Mouse (Mus musculus) kidney, postnatal 0 days (tissue): ENCODE measurements at regions not wholly inside any gene's neighbourhood (a gene's known extent, or its start where the extent isn't known, plus 50 kb on each side); places are given as distances from the start of the nearest gene placed in this dataset. TPM values are rescaled to one million over a fixed set of nuclear protein-coding genes. Genes with fewer than 3 reads are reported as not detected.
"Not testable (repeated sequence)": the region's sequence is repeated elsewhere in the genome, so short reads cannot be mapped to it uniquely, and the experiment has no call there.

Experiments
- ATAC-seq: fragments of 200-750 bp; cut with Nextera tagmentation; replicated peaks from 2 replicates; pipeline ENCODE4 v1.8.0; 2017; ENCODE audit warnings: low read depth, moderate number of reproducible peaks, moderate TSS enrichment, moderate library complexity; ENCODE audit not compliant: low FRiP score
- DNase-seq: peaks from one replicate; pipeline ENCODE4 v3.0.0-alpha.2; 2016; ENCODE audit warnings: low spot score
- H3K27ac ChIP-seq: fragments of 300-500 bp; sonication (generic); 2 replicates; pipeline ENCODE4 v1.5.1; 2014; ENCODE audit warnings: mild to moderate bottlenecking
- H3K27me3 ChIP-seq: fragments of 300-500 bp; sonication (generic); 2 replicates; pipeline ENCODE4 v1.6.1; 2014; ENCODE audit warnings: low read length, mixed read lengths; ENCODE audit not compliant: insufficient read depth
- H3K36me3 ChIP-seq: fragments of 300-500 bp; sonication (generic); 2 replicates; pipeline ENCODE4 v1.6.1; 2014; ENCODE audit warnings: low read length, mixed read lengths; ENCODE audit not compliant: insufficient read depth
- H3K4me1 ChIP-seq: fragments of 300-500 bp; sonication (generic); replicated peaks from 2 replicates; pipeline ENCODE4 v1.6.1; 2014; ENCODE audit warnings: antibody characterized with exemption, low read length, mixed read lengths; ENCODE audit not compliant: insufficient read depth
- H3K4me2 ChIP-seq: fragments of 300-500 bp; sonication (generic); 2 replicates; pipeline ENCODE4 v1.6.1; 2014; ENCODE audit warnings: mild to moderate bottlenecking, low read length, moderate library complexity, mixed read lengths
- H3K4me3 ChIP-seq: fragments of 300-500 bp; sonication (generic); replicated peaks from 2 replicates; pipeline ENCODE4 v1.5.1; 2014; ENCODE audit warnings: low read depth, low read length
- H3K9ac ChIP-seq: fragments of 300-500 bp; sonication (generic); 2 replicates; pipeline ENCODE4 v1.6.1; 2014; ENCODE audit warnings: low read depth, low read length
- H3K9me3 ChIP-seq: fragments of 300-500 bp; sonication (generic); replicated peaks from 2 replicates; pipeline ENCODE4 v1.6.1; 2016; ENCODE audit warnings: low read length, inconsistent platforms, mixed read lengths
- CTCF ChIP-seq: IDR thresholded peaks from 2 replicates; pipeline ENCODE4 v1.5.1; 2016; ENCODE audit warnings: antibody characterized with exemption, low read depth, mild to moderate bottlenecking, moderate library complexity
- WGBS: fragments of 180-500 bp; shearing (Covaris S2); extraction: QIAGEN DNeasy Blood & Tissue Kit; methylation state at CpG from one replicate; pipeline ENCODE4 v1.1.7; 2014; 5-methylcytosine and 5-hydroxymethylcytosine counted together
- microRNA-seq: library from miRNA; unstranded; fragments of <30 nt; microRNA quantifications from one replicate; pipeline ENCODE4, GENCODE M21; 2016

DNA sequence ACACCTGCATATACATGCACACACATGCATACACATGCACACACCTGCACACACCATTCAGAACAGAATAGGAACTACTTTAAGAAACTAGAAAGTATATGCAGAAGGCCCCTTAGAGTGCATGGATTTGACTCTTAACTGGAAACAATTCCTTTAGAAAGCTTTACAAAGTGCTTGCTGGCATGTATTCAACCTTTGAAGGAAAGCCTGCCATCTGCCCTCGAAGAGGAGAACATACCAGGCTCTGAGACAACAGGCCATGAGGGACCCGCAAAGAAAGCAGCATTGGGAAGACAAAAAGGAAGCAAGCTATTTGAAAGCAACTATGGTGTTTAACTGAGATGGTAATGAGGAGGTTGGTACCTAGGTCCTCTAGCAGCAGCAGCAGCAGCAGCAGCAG, 74.0 kb upstream of the Spon1 start:
- ATAC-seq (no peak), DNase-seq (no peak)
- TF ChIP-seq CTCF: no peak
- Histone ChIP-seq H3K4me1 (no peaks in the 10 kb centered on the region), H3K27me3 (no peaks in the 10 kb centered on the region), H3K9me3 (no peaks in the 10 kb centered on the region), H3K36me3 (no peaks in the 10 kb centered on the region), H3K4me3 (no peak overlapping the region), H3K9ac (no peak overlapping the region), H3K27ac (no peak overlapping the region), H3K4me2 (no peak overlapping the region)
- WGBS: 66% methylated on average over 2 of the region's 2 CpGs

DNA sequence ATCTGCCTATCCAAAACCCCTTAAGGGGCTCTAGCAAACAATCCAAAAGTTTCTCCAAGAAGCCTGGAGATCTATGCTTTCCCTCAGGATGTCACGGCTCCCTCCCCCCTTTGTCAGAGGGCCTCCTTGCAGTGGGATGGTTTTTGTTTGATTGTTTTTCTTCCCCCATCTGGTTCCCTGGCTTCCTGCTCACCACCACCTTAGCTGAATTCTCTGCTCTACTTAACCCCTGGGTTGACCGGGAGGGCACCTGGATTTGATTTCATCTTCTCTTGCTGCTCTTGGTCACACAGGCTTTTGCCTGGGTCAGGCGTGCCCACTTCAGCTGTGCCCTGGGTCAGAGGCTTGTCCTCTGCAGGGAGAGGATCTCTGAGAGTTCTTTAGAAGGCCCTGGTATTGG, 72.3 kb upstream of the Spon1 start:
- Histone ChIP-seq H3K4me1 (no peaks in the 10 kb centered on the region), H3K4me3 (no peak overlapping the region), H3K9ac (no peak overlapping the region), H3K27ac (no peak overlapping the region), H3K36me3 (no peaks in the 10 kb centered on the region), H3K9me3 (no peaks in the 10 kb centered on the region), H3K4me2 (no peak overlapping the region), H3K27me3 (no peaks in the 10 kb centered on the region)
- ATAC-seq (no peak), DNase-seq (no peak)
- TF ChIP-seq CTCF: no peak
- WGBS: 23% methylated on average over 3 of the region's 3 CpGs

DNA sequence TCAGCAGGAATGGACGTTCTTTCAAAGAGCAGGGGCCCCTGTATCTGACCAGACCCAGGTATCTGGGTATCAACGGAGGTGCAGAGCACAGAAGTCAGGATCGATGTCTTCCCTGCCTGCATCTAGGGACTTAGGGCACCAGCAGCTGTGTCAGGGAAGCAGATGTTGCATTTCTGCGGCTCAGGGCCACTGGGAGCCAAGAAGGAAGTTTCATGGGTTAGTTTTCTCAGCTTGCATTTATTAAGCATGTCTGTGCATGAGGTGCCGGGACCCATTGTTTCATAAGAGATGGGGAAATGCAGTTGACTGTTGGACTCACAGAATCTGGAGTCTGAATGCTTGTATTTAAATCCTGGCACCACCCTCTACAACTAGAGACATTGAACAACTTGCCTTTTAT, 71.3 kb upstream of the Spon1 start:
- WGBS: 53% methylated on average over 5 of the region's 5 CpGs
- no peak overlapping the region for H3K4me3 ChIP-seq
- ATAC-seq (no peak), DNase-seq (no peak)
- no peak overlapping the region for H3K9ac ChIP-seq
- no peak for TF ChIP-seq CTCF
- no peak overlapping the region for H3K27ac ChIP-seq
- no peaks in the 10 kb centered on the region for H3K36me3 ChIP-seq
- H3K4me1 ChIP-seq: no peaks in the 10 kb centered on the region
- H3K4me2 ChIP-seq: no peak overlapping the region
- no peaks in the 10 kb centered on the region for H3K9me3 ChIP-seq
- no peaks in the 10 kb centered on the region for H3K27me3 ChIP-seq

DNA sequence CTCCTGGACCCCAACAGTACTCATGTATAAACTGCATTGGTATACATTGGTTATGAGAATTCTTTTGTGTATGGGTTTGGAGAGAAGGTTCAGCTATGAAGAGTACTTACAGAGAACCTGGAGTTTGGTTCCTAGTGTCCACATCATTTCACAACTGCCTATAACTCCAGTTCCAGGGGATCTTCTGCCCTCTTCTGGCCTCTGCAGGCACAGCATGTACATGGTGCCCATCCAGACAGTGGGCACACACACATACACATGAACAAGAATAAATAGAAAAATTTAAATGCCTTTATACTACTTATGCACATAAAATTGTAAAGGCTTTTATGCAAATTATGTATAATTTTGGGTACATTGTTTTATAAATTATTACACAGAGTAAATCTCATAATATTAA, 59.9 kb upstream of the Spon1 start:
- Histone ChIP-seq H3K9me3 (no peaks in the 10 kb centered on the region), H3K4me2 (no peak overlapping the region), H3K27ac (no peak overlapping the region), H3K4me3 (no peak overlapping the region), H3K36me3 (no peaks in the 10 kb centered on the region), H3K27me3 (no peaks in the 10 kb centered on the region), H3K9ac (no peak overlapping the region), H3K4me1 (no peaks in the 10 kb centered on the region)
- DNase-seq (no peak), ATAC-seq (no peak)
- TF ChIP-seq CTCF: peak; percentile 22; the same call in 1 of the 2 replicates

DNA sequence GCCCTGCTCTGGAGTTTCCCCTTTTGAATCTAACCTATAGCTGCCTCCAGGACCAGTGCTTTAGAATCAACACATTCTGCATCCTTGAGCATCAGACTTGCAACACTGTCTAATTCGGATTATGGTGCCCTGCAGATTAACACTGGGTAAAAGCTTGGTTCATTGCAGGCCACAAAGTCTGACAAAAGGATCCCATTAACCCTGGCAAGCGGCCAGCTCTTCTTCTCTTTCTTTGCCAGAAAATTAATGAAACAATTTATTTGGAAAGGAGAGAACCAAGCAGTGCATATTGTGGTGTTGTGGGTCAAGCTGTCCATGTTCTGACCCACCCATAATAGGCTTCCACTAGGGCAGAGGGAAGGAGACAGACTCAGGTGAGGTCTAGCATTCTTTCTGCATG, 58.2 kb upstream of the Spon1 start:
- Histone ChIP-seq H3K4me1 (no peaks in the 10 kb centered on the region), H3K9me3 (no peaks in the 10 kb centered on the region), H3K9ac (no peak overlapping the region), H3K27me3 (no peaks in the 10 kb centered on the region), H3K4me3 (no peak overlapping the region), H3K27ac (no peak overlapping the region), H3K4me2 (no peak overlapping the region), H3K36me3 (no peaks in the 10 kb centered on the region)
- TF ChIP-seq CTCF: no peak
- DNase-seq (no peak), ATAC-seq (no peak)
- WGBS: 77% methylated on average over 2 of the region's 2 CpGs

DNA sequence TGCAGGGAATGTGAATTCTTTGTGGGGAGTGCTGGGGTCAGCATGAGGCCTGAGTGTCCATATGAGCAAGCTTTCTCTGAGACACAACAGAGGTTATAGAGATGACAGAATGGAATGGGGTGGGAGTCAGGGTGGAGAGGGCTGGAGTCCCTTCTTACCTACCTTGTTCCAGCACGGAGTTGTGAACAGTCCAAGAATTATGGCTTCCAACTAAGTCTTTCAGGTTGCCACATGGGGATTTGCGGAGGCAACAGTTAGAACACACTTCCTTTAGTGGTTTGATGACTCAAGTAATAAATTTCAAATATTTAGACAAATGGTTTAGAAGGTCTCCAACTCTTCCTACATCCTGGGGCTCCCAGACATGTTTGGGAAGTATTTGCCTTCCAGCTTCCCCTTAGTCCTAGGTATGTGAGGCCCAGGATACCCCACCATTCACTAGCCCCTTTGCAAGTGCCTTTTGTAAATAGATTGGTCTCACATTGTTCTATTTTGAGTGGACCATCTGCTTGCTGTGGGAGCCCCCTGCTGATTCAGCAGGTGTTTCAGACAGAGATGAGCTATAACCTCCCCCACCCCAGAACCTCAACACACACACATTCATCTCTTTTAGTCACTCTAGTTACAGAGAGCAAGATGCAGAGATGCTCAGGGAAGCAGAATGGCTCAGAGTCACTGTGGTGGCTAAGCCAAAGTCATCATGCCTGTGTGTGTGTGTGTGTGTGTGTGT, 55.1 kb upstream of the Spon1 start:
- Histone ChIP-seq H3K27me3 (no peaks in the 10 kb centered on the region), H3K9me3 (no peaks in the 10 kb centered on the region), H3K36me3 (no peaks in the 10 kb centered on the region), H3K4me2 (no peak overlapping the region), H3K4me3 (no peak overlapping the region), H3K27ac (no peak overlapping the region), H3K9ac (no peak overlapping the region), H3K4me1 (no peaks in the 10 kb centered on the region)
- WGBS: 64% methylated on average over 2 of the region's 2 CpGs
- no peak for DNase-seq
- no peak for ATAC-seq
- TF ChIP-seq CTCF: no peak

DNA sequence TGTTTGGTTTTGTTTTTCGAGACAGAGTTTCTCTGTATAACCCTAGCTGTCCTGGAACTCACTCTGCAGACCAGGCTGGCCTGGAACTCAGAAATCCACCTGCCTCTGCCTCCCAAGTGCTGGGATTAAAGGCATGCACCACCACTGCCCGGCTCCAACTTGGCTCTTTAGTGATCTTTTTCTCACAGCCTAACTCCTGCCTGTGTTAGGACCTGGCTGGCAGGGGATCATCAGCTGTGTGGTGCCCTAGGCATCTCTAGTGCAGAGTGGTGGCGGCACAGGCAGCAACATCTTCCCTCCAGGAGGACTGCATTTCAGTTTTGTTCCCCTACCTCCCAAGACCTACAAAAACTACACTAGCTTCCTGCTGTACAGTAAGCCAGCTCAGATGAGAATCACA, 54.4 kb upstream of the Spon1 start:
- H3K4me3 ChIP-seq, H3K4me1 ChIP-seq, H3K4me2 ChIP-seq, DNase-seq, H3K27me3 ChIP-seq, ATAC-seq, H3K9me3 ChIP-seq, H3K27ac ChIP-seq, H3K36me3 ChIP-seq, H3K9ac ChIP-seq: not testable (repeated sequence)
- WGBS: 73% methylated on average over 3 of the region's 3 CpGs

Small RNA genes in the stretch of these regions (microRNA-seq; reads per million reads assigned to microRNA genes)
- gene Gm23700: not detected
